Mouse (Mus musculus) spleen, adult 2 months (tissue): ENCODE data around the gene Crhr2. TPM values are rescaled to one million over a fixed set of nuclear protein-coding genes. Genes with fewer than 3 reads are reported as not detected.

Experiments used
- DNase-seq, 2 experiments: peaks; one replicate each; pipeline versions ENCODE4 v3.0.0 to v3.0.0-alpha.2; 2012 to 2021; ENCODE audit warnings: low spot score in 2 of 2, low read depth in 1 of 2
- H3K27ac ChIP-seq: fragments of 200-500 bp; 2 replicates; pipeline ENCODE4 v1.5.1; 2012; ENCODE audit warnings: low read length, inconsistent platforms; ENCODE audit not compliant: insufficient read depth
- H3K27me3 ChIP-seq: fragments of 200-500 bp; 2 replicates; pipeline ENCODE4 v1.6.1; 2012; ENCODE audit warnings: mild to moderate bottlenecking, moderate library complexity, low read length, inconsistent platforms; ENCODE audit not compliant: control insufficient read depth, insufficient read depth
- H3K36me3 ChIP-seq: fragments of 200-500 bp; 2 replicates; pipeline ENCODE4 v1.6.1; 2012; ENCODE audit warnings: mild to moderate bottlenecking, low read length, inconsistent platforms; ENCODE audit not compliant: control insufficient read depth, insufficient read depth
- H3K4me1 ChIP-seq: fragments of 200-500 bp; 2 replicates; pipeline ENCODE4 v1.6.1; 2011; ENCODE audit warnings: inconsistent platforms; ENCODE audit not compliant: control insufficient read depth, insufficient read depth, insufficient read length
- H3K4me3 ChIP-seq: fragments of 200-500 bp; 2 replicates; pipeline ENCODE4 v1.5.1; 2011; ENCODE audit warnings: mild to moderate bottlenecking, inconsistent platforms; ENCODE audit not compliant: insufficient read depth, insufficient read length; ENCODE audit errors: extremely low read depth
- CTCF ChIP-seq: fragments of 200-500 bp; IDR thresholded peaks from 2 replicates; pipeline ENCODE4 v1.5.1; 2011; ENCODE audit warnings: mild to moderate bottlenecking, inconsistent platforms; ENCODE audit not compliant: insufficient read depth, insufficient read length, insufficient replicate concordance; ENCODE audit errors: extremely low read depth
- POLR2A ChIP-seq: fragments of 200-500 bp; IDR thresholded peaks from 2 replicates; pipeline ENCODE4 v1.6.1; 2011; ENCODE audit warnings: low read depth, low read length, inconsistent platforms
- WGBS: fragments of 180-500 bp; shearing (Covaris S2); methylation state at CpG from one replicate; pipeline ENCODE4 v1.1.7; 2018; 5-methylcytosine and 5-hydroxymethylcytosine counted together
- polyA plus RNA-seq: library from polyadenylated mRNA; depleted of rRNA; stranded (reverse); fragments of >200 nt; gene quantifications from 2 replicates; pipeline ENCODE4 v1.2.3, GENCODE M21; 2012; rRNA removed

Gene Crhr2
- polyA plus RNA-seq, 1 experiment = 0.07 TPM

DNA sequence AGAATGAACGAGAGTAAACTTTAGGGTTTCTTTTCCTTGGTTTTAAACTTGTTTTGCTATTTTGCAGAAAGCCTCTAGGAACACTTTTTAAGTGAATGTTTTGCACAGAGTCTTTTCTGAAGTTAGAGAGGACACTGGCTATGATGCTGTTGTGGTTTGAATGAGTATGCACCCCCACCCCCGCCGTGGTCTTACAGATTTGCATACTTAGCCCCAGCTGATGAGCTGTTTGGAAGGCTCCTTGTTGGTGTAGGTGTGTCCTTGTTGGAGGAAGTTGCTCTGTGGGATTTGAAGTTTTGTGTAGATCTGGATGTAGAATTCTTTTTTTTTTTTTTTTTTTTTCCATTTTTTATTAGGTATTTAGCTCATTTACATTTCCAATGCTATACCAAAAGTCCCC, 75.4 kb downstream of the Crhr2 start:
- TF ChIP-seq CTCF (no peak), POLR2A (no peak)
- 61% methylated on average over 3 of the region's 3 CpGs for WGBS
- Histone ChIP-seq H3K4me1 (peaks cover 3% of the 10 kb centered on the region; the same call in 1 of the 2 replicates), H3K36me3 (peaks cover 25% of the 10 kb centered on the region), H3K27me3 (no peaks in the 10 kb centered on the region), H3K27ac (no peak overlapping the region), H3K4me3 (no peak overlapping the region)
- DNase-seq = no peak

GRCm38 (mm10) chr6:55054491-55054890, 78.3 kb downstream of the Crhr2 start:
- H3K36me3 ChIP-seq = peaks cover 26% of the 10 kb centered on the region
- TF ChIP-seq CTCF (no peak), POLR2A (no peak)
- H3K27me3 ChIP-seq = no peaks in the 10 kb centered on the region
- H3K4me3 ChIP-seq = no peak overlapping the region
- DNase-seq = no peak
- WGBS = 93% methylated on average over 4 of the region's 4 CpGs
- no peak overlapping the region for H3K27ac ChIP-seq
- peaks cover 3% of the 10 kb centered on the region; the same call in 1 of the 2 replicates for H3K4me1 ChIP-seq

DNA sequence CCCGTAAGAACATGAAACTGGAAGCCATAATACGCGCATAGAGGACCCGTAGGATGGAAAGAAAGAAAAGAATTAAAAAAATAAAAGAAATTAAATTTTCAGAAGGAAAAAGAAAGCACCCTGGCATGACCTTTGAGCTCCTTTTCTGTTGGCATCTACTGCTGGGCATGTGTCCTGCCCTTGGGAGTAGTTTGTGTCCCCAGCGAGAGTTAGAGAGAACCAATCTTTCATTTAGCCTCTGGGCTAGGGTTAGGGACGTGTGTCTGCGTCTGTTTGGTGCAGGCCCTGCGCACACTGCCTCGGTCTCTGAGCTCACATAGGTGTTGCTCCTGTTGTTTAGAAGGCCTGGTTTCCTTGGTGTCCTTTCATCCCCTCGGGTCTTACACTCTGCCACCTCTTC, 83.6 kb downstream of the Crhr2 start:
- no peaks in the 10 kb centered on the region; the same call in 1 of the 2 replicates for H3K4me1 ChIP-seq
- H3K36me3 ChIP-seq = peaks cover 28% of the 10 kb centered on the region
- H3K27ac ChIP-seq = no peak overlapping the region
- no peak overlapping the region for H3K4me3 ChIP-seq
- no peak for DNase-seq
- no peak for TF ChIP-seq CTCF
- TF ChIP-seq POLR2A = no peak
- no peaks in the 10 kb centered on the region for H3K27me3 ChIP-seq
- WGBS = 93% methylated on average over 10 of the region's 10 CpGs

DNA sequence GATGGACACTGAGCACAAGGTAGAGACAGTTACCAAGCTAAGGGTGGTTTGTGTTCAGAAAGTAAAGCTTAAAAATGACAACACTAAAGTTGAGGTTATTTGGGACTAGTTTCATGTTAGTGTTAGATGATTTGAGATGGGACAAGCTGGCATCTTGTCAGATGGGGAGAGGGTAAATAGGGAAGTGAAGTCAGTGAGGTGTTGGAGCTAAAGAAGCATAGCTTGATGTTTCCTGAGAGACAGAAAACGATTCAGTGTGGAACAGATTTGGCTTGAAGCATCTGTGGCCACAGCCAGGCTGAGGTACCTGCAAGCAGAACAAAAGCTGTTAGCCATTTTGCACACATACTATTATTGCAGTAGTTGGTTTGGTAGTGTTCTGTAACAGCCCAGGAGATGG, 87.5 kb downstream of the Crhr2 start:
- no peak for DNase-seq
- TF ChIP-seq CTCF (no peak), POLR2A (no peak)
- Histone ChIP-seq H3K36me3 (peaks cover 17% of the 10 kb centered on the region), H3K27ac (no peak overlapping the region; the same call in 1 of the 2 replicates), H3K4me1 (no peaks in the 10 kb centered on the region; the same call in 1 of the 2 replicates), H3K27me3 (no peaks in the 10 kb centered on the region), H3K4me3 (no peak overlapping the region)
- 6% methylated on average over 1 of the region's 1 CpGs for WGBS

DNA sequence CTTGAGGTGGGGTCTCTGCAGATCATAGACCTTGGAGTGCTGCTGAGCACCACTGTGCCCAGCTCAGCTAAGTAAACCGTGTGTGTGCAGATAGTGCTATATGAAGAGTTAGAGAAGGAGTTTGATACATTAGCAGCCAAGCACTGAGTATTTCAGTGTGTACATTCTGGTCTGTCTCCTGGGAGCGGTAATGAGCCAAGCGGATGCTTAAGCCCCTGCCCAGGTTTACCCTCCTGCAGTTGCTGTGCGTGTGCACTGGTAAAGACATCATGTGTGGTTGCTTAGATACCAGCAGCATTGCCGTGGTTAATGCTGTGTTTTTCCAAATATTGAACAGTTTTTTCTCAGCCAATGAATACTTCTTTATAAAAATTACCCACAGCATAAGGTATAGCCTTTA, 88.3 kb downstream of the Crhr2 start:
- 78% methylated on average over 5 of the region's 5 CpGs for WGBS
- no peak for DNase-seq
- H3K4me3 ChIP-seq = no peak overlapping the region
- no peak for TF ChIP-seq POLR2A
- no peak for TF ChIP-seq CTCF
- H3K4me1 ChIP-seq = no peaks in the 10 kb centered on the region; the same call in 1 of the 2 replicates
- H3K36me3 ChIP-seq = peaks cover 12% of the 10 kb centered on the region
- no peaks in the 10 kb centered on the region for H3K27me3 ChIP-seq
- H3K27ac ChIP-seq = no peak overlapping the region

DNA sequence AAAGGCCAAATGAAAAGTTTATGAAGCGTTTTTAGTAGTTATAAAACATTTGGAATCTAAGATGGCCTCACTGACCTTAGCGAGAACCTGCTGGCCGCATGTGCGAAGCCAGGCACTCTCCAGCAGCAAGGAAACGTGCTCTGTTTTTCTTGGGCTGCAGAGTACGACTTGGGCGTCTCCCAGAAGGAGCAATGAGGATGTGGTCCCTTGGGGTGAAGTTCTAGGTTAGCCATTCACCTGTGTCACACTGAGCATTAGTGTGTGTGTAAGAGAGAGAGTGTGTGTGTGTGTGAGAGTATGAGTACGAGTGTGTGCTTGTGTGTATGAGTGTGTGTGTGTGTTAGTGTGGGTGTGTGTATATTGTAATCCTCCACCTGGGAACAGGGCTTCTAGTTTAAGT, 89.6 kb downstream of the Crhr2 start:
- H3K27ac ChIP-seq = no peak overlapping the region
- no peak overlapping the region for H3K4me3 ChIP-seq
- H3K4me1 ChIP-seq = peaks cover 3% of the 10 kb centered on the region; the same call in 1 of the 2 replicates
- WGBS = 84% methylated on average over 8 of the region's 8 CpGs
- no peaks in the 10 kb centered on the region for H3K27me3 ChIP-seq
- TF ChIP-seq POLR2A (no peak), CTCF (no peak)
- no peak for DNase-seq
- H3K36me3 ChIP-seq = peaks cover 9% of the 10 kb centered on the region

Other genes starting within 250 kb of the Crhr2 start
- gene Nod1, start 160.4 kb downstream of the Crhr2 start, polyA plus RNA-seq = 41.7 and 63.0 TPM in 2 replicates
- 3.3 and 4.2 TPM in 2 replicates for gene Ggct, start 140.1 kb downstream of the Crhr2 start, polyA plus RNA-seq
- 17.1 and 23.7 TPM in 2 replicates for gene Gars, start 95.0 kb downstream of the Crhr2 start, polyA plus RNA-seq
- gene Inmt, start 42.0 kb upstream of the Crhr2 start, polyA plus RNA-seq = 0.39 and 0.51 TPM in 2 replicates
- gene Mindy4, start 70.4 kb upstream of the Crhr2 start, polyA plus RNA-seq = 1.0 and 1.7 TPM in 2 replicates
- gene Aqp1, start 203.4 kb upstream of the Crhr2 start, polyA plus RNA-seq = 206 and 217 TPM in 2 replicates
- gene Ghrhr, start 243.3 kb upstream of the Crhr2 start, polyA plus RNA-seq = 0.11 TPM in 1 of 2 replicates, not detected in the other